Mouse (Mus musculus) myocyte (in vitro differentiated cells): Measurements from ENCODE around the gene Amh.

Experiments
- MAX ChIP-seq: IDR thresholded peaks from one replicate; pipeline ENCODE4 v1.6.1; 2011; ENCODE audit warnings: low read depth, mild to moderate bottlenecking, control low read depth
- POLR2A ChIP-seq: IDR thresholded peaks from one replicate; pipeline ENCODE4 v1.6.1; 2011; ENCODE audit warnings: low read depth, mild to moderate bottlenecking, control low read depth, moderate library complexity; ENCODE audit not compliant: insufficient read length

GRCm38 (mm10) chr10:80855749-80856073 lies 50.7 kb downstream of the Amh start:
- no peak for TF ChIP-seq MAX
- TF ChIP-seq POLR2A, result no peak
